Mouse (Mus musculus) stomach, embryonic 15.5 days (tissue): ENCODE measurements at regions not wholly inside any gene's neighbourhood (a gene's known extent, or its start where the extent isn't known, plus 50 kb on each side); places are given as distances from the start of the nearest gene placed in this dataset.
A peak's percentile ranks its signal among the peaks of the same experiment; 100 is the strongest.

Source experiments
- ATAC-seq: fragments of 200-750 bp; cut with Nextera tagmentation; 2 replicates; pipeline ENCODE4 v1.8.0; 2017; ENCODE audit warnings: low read depth, moderate number of reproducible peaks, moderate TSS enrichment; ENCODE audit not compliant: insufficient read depth, low FRiP score
- H3K27ac ChIP-seq: fragments of 300-500 bp; sonication (generic); 2 replicates; pipeline ENCODE4 v1.5.1; 2015; ENCODE audit warnings: mild to moderate bottlenecking, inconsistent platforms
- H3K27me3 ChIP-seq: fragments of 300-500 bp; sonication (generic); replicated peaks from 2 replicates; pipeline ENCODE4 v1.6.1; 2015; ENCODE audit warnings: inconsistent platforms
- H3K36me3 ChIP-seq: fragments of 300-500 bp; sonication (generic); 2 replicates; pipeline ENCODE4 v1.6.1; 2015; ENCODE audit warnings: inconsistent platforms
- H3K4me1 ChIP-seq: fragments of 300-500 bp; sonication (generic); 2 replicates; pipeline ENCODE4 v1.6.1; 2015; ENCODE audit warnings: inconsistent platforms
- H3K4me2 ChIP-seq: fragments of 300-500 bp; sonication (generic); 2 replicates; pipeline ENCODE4 v1.6.1; 2015; ENCODE audit warnings: mild to moderate bottlenecking, inconsistent platforms
- H3K4me3 ChIP-seq: fragments of 300-500 bp; sonication (generic); replicated peaks from 2 replicates; pipeline ENCODE4 v1.5.1; 2015; ENCODE audit warnings: inconsistent platforms
- H3K9ac ChIP-seq: fragments of 300-500 bp; sonication (generic); 2 replicates; pipeline ENCODE4 v1.6.1; 2015; ENCODE audit warnings: inconsistent platforms
- H3K9me3 ChIP-seq: fragments of 300-500 bp; sonication (generic); 2 replicates; pipeline ENCODE4 v1.6.1; 2016; ENCODE audit warnings: inconsistent platforms
- WGBS: fragments of 180-500 bp; shearing (Covaris S2); methylation state at CpG from one replicate; pipeline ENCODE4 v1.1.7; 2015; 5-methylcytosine and 5-hydroxymethylcytosine counted together

- Histone ChIP-seq H3K4me1 (0 out of 2 replicates have a peak, but pooled peaks cover 3% of the 10 kb centered on the region), H3K9me3 (no peaks in the 10 kb centered on the region), H3K36me3 (no peaks in the 10 kb centered on the region), H3K4me3 (no peak overlapping the region), H3K9ac (no peak overlapping the region), H3K4me2 (no peak overlapping the region), H3K27ac (no peak overlapping the region), H3K27me3 (no peaks in the 10 kb centered on the region)
- 84% methylated on average over 8 of the region's 8 CpGs for WGBS
- no peak for ATAC-seq
Observed at GRCm38 (mm10) chr15:96877931-96878330, 177.8 kb downstream of the Slc38a4 start.

GRCm38 (mm10) chr15:96877271-96877670 lies 177.7 kb upstream of the Slc38a2 start:
- no peaks in the 10 kb centered on the region for H3K27me3 ChIP-seq
- WGBS = 63% methylated on average over 9 of the region's 9 CpGs
- no peak overlapping the region for H3K4me2 ChIP-seq
- no peak overlapping the region for H3K27ac ChIP-seq
- H3K4me1 ChIP-seq = 0 out of 2 replicates have a peak, but pooled peaks cover 3% of the 10 kb centered on the region
- H3K36me3 ChIP-seq = no peaks in the 10 kb centered on the region
- ATAC-seq = no peak
- no peak overlapping the region for H3K9ac ChIP-seq
- no peaks in the 10 kb centered on the region for H3K9me3 ChIP-seq
- no peak overlapping the region for H3K4me3 ChIP-seq

- peak overlapping the region; percentile 93; the same call in 1 of the 2 replicates for H3K27ac ChIP-seq
- no peaks in the 10 kb centered on the region for H3K36me3 ChIP-seq
- H3K9ac ChIP-seq = no peak overlapping the region
- no peaks in the 10 kb centered on the region for H3K27me3 ChIP-seq
- ATAC-seq = peak; percentile 87; the same call in 1 of the 2 replicates
- H3K9me3 ChIP-seq = no peaks in the 10 kb centered on the region
- 29% methylated on average over 8 of the region's 8 CpGs for WGBS
- H3K4me1 ChIP-seq = 0 out of 2 replicates have a peak, but pooled peaks cover 3% of the 10 kb centered on the region
- H3K4me3 ChIP-seq = no peak overlapping the region
- no peak overlapping the region for H3K4me2 ChIP-seq
Observed at GRCm38 (mm10) chr15:96874145-96874544, 174.6 kb upstream of the Slc38a2 start.

- H3K4me1 ChIP-seq = 0 out of 2 replicates have a peak, but pooled peaks cover 3% of the 10 kb centered on the region
- no peak overlapping the region for H3K9ac ChIP-seq
- no peaks in the 10 kb centered on the region for H3K27me3 ChIP-seq
- H3K36me3 ChIP-seq = no peaks in the 10 kb centered on the region
- H3K4me2 ChIP-seq = no peak overlapping the region
- peak; percentile 27; the same call in 1 of the 2 replicates for ATAC-seq
- WGBS = 52% methylated on average over 7 of the region's 7 CpGs
- H3K27ac ChIP-seq = peak overlapping the region; percentile 93
- no peaks in the 10 kb centered on the region for H3K9me3 ChIP-seq
- no peak overlapping the region for H3K4me3 ChIP-seq
Observed at GRCm38 (mm10) chr15:96873562-96873961, 174.0 kb upstream of the Slc38a2 start.

GRCm38 (mm10) chr15:96873126-96873525 lies 173.6 kb upstream of the Slc38a2 start:
- Histone ChIP-seq H3K4me3 (no peak overlapping the region), H3K27ac (peak overlapping the region; percentile 93), H3K27me3 (no peaks in the 10 kb centered on the region), H3K4me2 (no peak overlapping the region), H3K4me1 (0 out of 2 replicates have a peak, but pooled peaks cover 3% of the 10 kb centered on the region), H3K36me3 (no peaks in the 10 kb centered on the region), H3K9me3 (no peaks in the 10 kb centered on the region), H3K9ac (no peak overlapping the region)
- 44% methylated on average over 4 of the region's 4 CpGs for WGBS
- ATAC-seq = no peak

GRCm38 (mm10) chr15:96867701-96868100 lies 168.2 kb upstream of the Slc38a2 start:
- Histone ChIP-seq H3K27ac (no peak overlapping the region), H3K36me3 (no peaks in the 10 kb centered on the region), H3K4me2 (no peak overlapping the region), H3K9ac (no peak overlapping the region), H3K4me3 (no peak overlapping the region), H3K4me1 (no peaks in the 10 kb centered on the region), H3K9me3 (no peaks in the 10 kb centered on the region), H3K27me3 (no peaks in the 10 kb centered on the region)
- ATAC-seq = no peak
- 71% methylated on average over 7 of the region's 7 CpGs for WGBS

GRCm38 (mm10) chr15:96865932-96866331 lies 166.4 kb upstream of the Slc38a2 start:
- H3K27ac ChIP-seq = no peak overlapping the region
- H3K9ac ChIP-seq = no peak overlapping the region
- no peaks in the 10 kb centered on the region for H3K36me3 ChIP-seq
- H3K4me2 ChIP-seq = no peak overlapping the region
- 80% methylated on average over 7 of the region's 7 CpGs for WGBS
- ATAC-seq = no peak
- H3K4me1 ChIP-seq = no peaks in the 10 kb centered on the region
- H3K9me3 ChIP-seq = no peaks in the 10 kb centered on the region
- no peaks in the 10 kb centered on the region for H3K27me3 ChIP-seq
- H3K4me3 ChIP-seq = no peak overlapping the region

GRCm38 (mm10) chr15:96857709-96858108 lies 158.2 kb upstream of the Slc38a2 start:
- H3K36me3 ChIP-seq = no peaks in the 10 kb centered on the region
- WGBS = 59% methylated on average over 3 of the region's 3 CpGs
- H3K27ac ChIP-seq = no peak overlapping the region
- H3K4me3 ChIP-seq = no peak overlapping the region
- no peaks in the 10 kb centered on the region for H3K27me3 ChIP-seq
- ATAC-seq = peak; percentile 58; the same call in 1 of the 2 replicates
- no peaks in the 10 kb centered on the region for H3K9me3 ChIP-seq
- H3K4me2 ChIP-seq = no peak overlapping the region
- no peak overlapping the region for H3K9ac ChIP-seq
- H3K4me1 ChIP-seq = no peaks in the 10 kb centered on the region

- H3K4me3 ChIP-seq = no peak overlapping the region
- no peak overlapping the region for H3K4me2 ChIP-seq
- H3K4me1 ChIP-seq = no peaks in the 10 kb centered on the region
- no peaks in the 10 kb centered on the region for H3K9me3 ChIP-seq
- 79% methylated on average over 21 of the region's 21 CpGs for WGBS
- no peaks in the 10 kb centered on the region for H3K36me3 ChIP-seq
- H3K9ac ChIP-seq = no peak overlapping the region
- H3K27me3 ChIP-seq = no peaks in the 10 kb centered on the region
- ATAC-seq = no peak
- H3K27ac ChIP-seq = no peak overlapping the region
Observed at GRCm38 (mm10) chr15:96851970-96852768, 152.6 kb upstream of the Slc38a2 start.

- 84% methylated on average over 2 of the region's 2 CpGs for WGBS
- ATAC-seq = no peak
- H3K4me3 ChIP-seq = no peak overlapping the region
- H3K27ac ChIP-seq = no peak overlapping the region
- no peak overlapping the region for H3K4me2 ChIP-seq
- H3K36me3 ChIP-seq = no peaks in the 10 kb centered on the region
- H3K27me3 ChIP-seq = no peaks in the 10 kb centered on the region
- no peaks in the 10 kb centered on the region for H3K9me3 ChIP-seq
- H3K4me1 ChIP-seq = peaks cover 5% of the 10 kb centered on the region; the same call in 1 of the 2 replicates
- no peak overlapping the region for H3K9ac ChIP-seq
Observed at GRCm38 (mm10) chr15:96848150-96848549, 148.6 kb upstream of the Slc38a2 start.

- 75% methylated on average over 6 of the region's 6 CpGs for WGBS
- Histone ChIP-seq H3K9me3 (no peaks in the 10 kb centered on the region), H3K4me3 (no peak overlapping the region), H3K4me2 (no peak overlapping the region), H3K9ac (no peak overlapping the region), H3K36me3 (no peaks in the 10 kb centered on the region), H3K27me3 (no peaks in the 10 kb centered on the region), H3K4me1 (peaks cover 5% of the 10 kb centered on the region; the same call in 1 of the 2 replicates), H3K27ac (no peak overlapping the region)
- no peak for ATAC-seq
Observed at GRCm38 (mm10) chr15:96845221-96845620, 145.7 kb upstream of the Slc38a2 start.

GRCm38 (mm10) chr15:96844290-96844689 lies 144.8 kb upstream of the Slc38a2 start:
- no peak for ATAC-seq
- H3K36me3 ChIP-seq = no peaks in the 10 kb centered on the region
- no peak overlapping the region for H3K4me2 ChIP-seq
- no peaks in the 10 kb centered on the region for H3K27me3 ChIP-seq
- 43% methylated on average over 4 of the region's 4 CpGs for WGBS
- H3K4me3 ChIP-seq = no peak overlapping the region
- peaks cover 5% of the 10 kb centered on the region; the same call in 1 of the 2 replicates for H3K4me1 ChIP-seq
- H3K9me3 ChIP-seq = no peaks in the 10 kb centered on the region
- H3K9ac ChIP-seq = no peak overlapping the region
- no peak overlapping the region for H3K27ac ChIP-seq
